Mouse (Mus musculus): ENCODE data around the gene Rnase11.

DNA sequence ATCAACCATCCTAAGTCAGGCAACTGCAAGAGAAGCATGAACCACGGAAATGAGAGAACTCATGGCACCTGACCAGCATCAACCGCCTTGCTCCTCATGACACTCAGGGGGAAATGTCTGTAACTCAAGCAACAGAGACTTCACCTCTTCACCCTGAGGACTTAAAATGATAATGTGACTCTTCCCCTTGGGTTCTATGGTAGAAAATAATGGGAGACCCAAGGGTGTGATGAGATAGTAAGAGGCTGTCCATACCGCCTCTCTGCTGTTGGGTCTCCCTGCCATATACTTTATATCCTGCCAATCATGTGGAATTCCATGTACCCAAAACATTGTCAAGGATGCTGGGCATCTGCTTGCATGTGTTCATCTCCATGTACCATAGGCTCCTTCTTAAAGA lies 24.4 kb upstream of the Rnase11 start, which contains the start of gene Olfr750:
- TF ChIP-seq CTCF (IDR thresholded peaks at IDR 0.05; ENCODE audit: borderline replicate concordance, insufficient read depth, low read depth, low read length) (no peak), POLR2A (IDR thresholded peaks at IDR 0.05; ENCODE audit: borderline replicate concordance, insufficient read depth, low read length) (no peak)

Data from cerebellum, adult 2 months (tissue).